Mouse (Mus musculus) myocyte (in vitro differentiated cells): ENCODE results near the gene Pask.

Experiments
- CEBPB ChIP-seq: IDR thresholded peaks from 2 replicates; pipeline ENCODE4 v1.6.1; 2011; ENCODE audit warnings: mild to moderate bottlenecking, moderate library complexity; ENCODE audit not compliant: poor library complexity, insufficient read depth, severe bottlenecking
- E2F4 ChIP-seq: IDR thresholded peaks from one replicate; pipeline ENCODE4 v1.6.1; 2011; ENCODE audit warnings: mild to moderate bottlenecking, control low read depth, moderate library complexity; ENCODE audit not compliant: insufficient read depth
- MAX ChIP-seq: IDR thresholded peaks from one replicate; pipeline ENCODE4 v1.6.1; 2011; ENCODE audit warnings: low read depth, mild to moderate bottlenecking, control low read depth
- MYOD1 ChIP-seq, 3 experiments: IDR thresholded peaks; one replicate each; pipeline ENCODE4 v1.6.1; 2011; ENCODE audit warnings: control low read depth in 2 of 3, low read depth in 2 of 3, mild to moderate bottlenecking in 2 of 3, moderate library complexity in 1 of 3; ENCODE audit not compliant: insufficient read length in 2 of 3, control insufficient read depth in 1 of 3
- MYOG ChIP-seq, 3 experiments: IDR thresholded peaks; one replicate each; pipeline ENCODE4 v1.6.1; 2011; ENCODE audit warnings: control low read depth in 2 of 3, low read depth in 2 of 3, mild to moderate bottlenecking in 2 of 3; ENCODE audit not compliant: insufficient read length in 2 of 3, control insufficient read depth in 1 of 3, insufficient read depth in 1 of 3
- POLR2A ChIP-seq: IDR thresholded peaks from one replicate; pipeline ENCODE4 v1.6.1; 2011; ENCODE audit warnings: low read depth, mild to moderate bottlenecking, control low read depth, moderate library complexity; ENCODE audit not compliant: insufficient read length
- POLR2AphosphoS2 ChIP-seq: IDR thresholded peaks from one replicate; pipeline ENCODE4 v1.6.1; 2011; ENCODE audit warnings: low read depth, control low read depth; ENCODE audit not compliant: insufficient read length
- REST ChIP-seq: IDR thresholded peaks from one replicate; pipeline ENCODE4 v1.6.1; 2011; ENCODE audit warnings: mild to moderate bottlenecking, control low read depth, moderate library complexity; ENCODE audit not compliant: insufficient read depth, insufficient read length
- SRF ChIP-seq: IDR thresholded peaks from one replicate; pipeline ENCODE4 v1.6.1; 2011; ENCODE audit warnings: low read depth; ENCODE audit not compliant: control insufficient read depth, insufficient read length
- TCF12 ChIP-seq: IDR thresholded peaks from one replicate; pipeline ENCODE4 v1.6.1; 2011; ENCODE audit warnings: mild to moderate bottlenecking, control low read depth; ENCODE audit not compliant: poor library complexity, insufficient read depth, severe bottlenecking
- TCF3 ChIP-seq: IDR thresholded peaks from one replicate; pipeline ENCODE4 v1.6.1; 2011; ENCODE audit warnings: low read depth, control low read depth; ENCODE audit not compliant: insufficient read length
- USF1 ChIP-seq: IDR thresholded peaks from one replicate; pipeline ENCODE4 v1.6.1; 2011; ENCODE audit warnings: low read depth, mild to moderate bottlenecking, control low read depth, moderate library complexity

GRCm38 (mm10) chr1:93268246-93268645, 75.0 kb downstream of the Pask start:
- TF ChIP-seq TCF12 (no peak), POLR2AphosphoS2 (no peak), TCF3 (no peak), MAX (no peak), POLR2A (no peak), USF1 (no peak), E2F4 (no peak), MYOD1 (IDR thresholded peaks at IDR 0.05; ENCODE audit: control insufficient read depth in 1 of 3, insufficient read length in 2 of 3, low read depth in 2 of 3) (no peak), SRF (no peak), MYOG (IDR thresholded peaks at IDR 0.05; ENCODE audit: control insufficient read depth in 1 of 3, insufficient read depth in 1 of 3, insufficient read length in 2 of 3, low read depth in 2 of 3) (no peak), CEBPB (no peak), REST (no peak)
